Mouse (Mus musculus) cerebellum, postnatal 36 days (tissue): ENCODE results near the gene Acp1.

Experiments
- DNase-seq, 2 experiments: peaks; one replicate each; pipeline ENCODE4 v3.0.0; 2021 to 2022; ENCODE audit warnings: mixed read lengths in 2 of 2

Acp1 gene

GRCm38 (mm10) chr12:30856172-30856571 lies 55.2 kb downstream of the Acp1 start:
- no peak for DNase-seq

GRCm38 (mm10) chr12:30855442-30856159 lies 55.8 kb downstream of the Acp1 start:
- no peak for DNase-seq

GRCm38 (mm10) chr12:30851871-30852270 lies 59.5 kb downstream of the Acp1 start:
- DNase-seq: peak; percentile 15 to 31

GRCm38 (mm10) chr12:30850902-30851301 lies 60.5 kb downstream of the Acp1 start:
- DNase-seq: peak; percentile 56 to 66

- DNase-seq: no peak
These were observed 62.9 kb downstream of the Acp1 start for GRCm38 (mm10) chr12:30848521-30848920.
